Mouse (Mus musculus) bone marrow macrophage, adult 2 months (primary cell): Measurements from ENCODE around the gene Gm5105.

Experiments used
- CTCF ChIP-seq: IDR thresholded peaks from 2 replicates; pipeline ENCODE4 v1.5.1; 2012; ENCODE audit warnings: low read depth, mild to moderate bottlenecking, low read length, moderate library complexity
- POLR2A ChIP-seq: IDR thresholded peaks from 2 replicates; pipeline ENCODE4 v1.6.1; 2012; ENCODE audit warnings: mild to moderate bottlenecking, low read depth, low read length, borderline replicate concordance

DNA sequence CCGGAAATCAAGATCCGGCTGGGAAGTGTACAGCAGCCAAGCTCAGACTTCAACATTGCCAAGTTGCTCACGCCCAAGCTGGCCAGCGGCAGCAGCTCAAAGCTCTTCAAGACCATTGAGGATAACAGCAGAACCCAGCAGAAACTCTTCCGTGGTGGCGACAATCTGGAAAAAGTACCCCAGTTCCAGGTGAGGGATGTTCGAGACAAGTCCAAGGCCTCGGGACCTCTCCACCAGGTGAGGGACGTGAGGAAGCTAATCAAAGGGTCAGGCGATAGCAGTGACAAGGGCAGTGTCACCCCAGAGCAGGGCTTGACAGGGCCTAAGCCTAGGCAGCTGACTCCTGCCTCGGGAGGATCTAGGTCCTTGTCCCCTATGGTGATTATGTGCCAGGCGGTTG, 915 bp upstream of the Gm5105 start:
- no peak for TF ChIP-seq POLR2A
- no peak for TF ChIP-seq CTCF
